Mouse (Mus musculus): Measurements from ENCODE around the gene Gab2. TPM values are rescaled to one million over a fixed set of nuclear protein-coding genes. Genes with fewer than 3 reads are reported as not detected.

Gene Gab2
- total RNA-seq, 1 experiment from 2014 or later, result 41.9 TPM

GRCm38 (mm10) chr7:97094241-97094640 is 12.9 kb downstream of the Gab2 start:
- ATAC-seq (replicated peaks; ENCODE audit: insufficient number of reproducible peaks, low FRiP score, low TSS enrichment, poor library complexity, severe bottlenecking), result 0 out of 2 replicates have a peak, but pooled peaks have one; percentile 43

- ATAC-seq (replicated peaks; ENCODE audit: insufficient number of reproducible peaks, low FRiP score, low TSS enrichment, poor library complexity, severe bottlenecking), result 0 out of 2 replicates have a peak, but pooled peaks have one; percentile 35
Observed at GRCm38 (mm10) chr7:97108119-97108518, 26.7 kb downstream of the Gab2 start.

- no peak for ATAC-seq (replicated peaks; ENCODE audit: insufficient number of reproducible peaks, low FRiP score, low TSS enrichment, poor library complexity, severe bottlenecking)
Observed at GRCm38 (mm10) chr7:97128949-97129348, 47.6 kb downstream of the Gab2 start.

GRCm38 (mm10) chr7:97136453-97136852 is 55.1 kb downstream of the Gab2 start:
- ATAC-seq (replicated peaks; ENCODE audit: insufficient number of reproducible peaks, low FRiP score, low TSS enrichment, poor library complexity, severe bottlenecking), result peak; percentile 94

GRCm38 (mm10) chr7:97151082-97151813 is 69.9 kb downstream of the Gab2 start:
- ATAC-seq (replicated peaks; ENCODE audit: insufficient number of reproducible peaks, low FRiP score, low TSS enrichment, poor library complexity, severe bottlenecking), result no peak

GRCm38 (mm10) chr7:97154756-97155487 is 73.5 kb downstream of the Gab2 start:
- 0 out of 2 replicates have a peak, but pooled peaks have one; percentile 47 for ATAC-seq (replicated peaks; ENCODE audit: insufficient number of reproducible peaks, low FRiP score, low TSS enrichment, poor library complexity, severe bottlenecking)

GRCm38 (mm10) chr7:97164261-97164660 is 82.9 kb downstream of the Gab2 start:
- peak; percentile 68 for ATAC-seq (replicated peaks; ENCODE audit: insufficient number of reproducible peaks, low FRiP score, low TSS enrichment, poor library complexity, severe bottlenecking)

- ATAC-seq (replicated peaks; ENCODE audit: insufficient number of reproducible peaks, low FRiP score, low TSS enrichment, poor library complexity, severe bottlenecking), result no peak
Observed at GRCm38 (mm10) chr7:97171089-97171488, 89.7 kb downstream of the Gab2 start.

- ATAC-seq (replicated peaks; ENCODE audit: insufficient number of reproducible peaks, low FRiP score, low TSS enrichment, poor library complexity, severe bottlenecking), result peak; percentile 63
Observed at GRCm38 (mm10) chr7:97171719-97172118, 90.3 kb downstream of the Gab2 start.

- peak; percentile 40; the same call in 1 of the 2 replicates for ATAC-seq (replicated peaks; ENCODE audit: insufficient number of reproducible peaks, low FRiP score, low TSS enrichment, poor library complexity, severe bottlenecking)
Observed at GRCm38 (mm10) chr7:97172126-97172525, 90.7 kb downstream of the Gab2 start.

- no peak for ATAC-seq (replicated peaks; ENCODE audit: insufficient number of reproducible peaks, low FRiP score, low TSS enrichment, poor library complexity, severe bottlenecking)
Observed at GRCm38 (mm10) chr7:97181931-97182330, 100.5 kb downstream of the Gab2 start.

- no peak for ATAC-seq (replicated peaks; ENCODE audit: insufficient number of reproducible peaks, low FRiP score, low TSS enrichment, poor library complexity, severe bottlenecking)
Observed at GRCm38 (mm10) chr7:97183426-97183825, 102.0 kb downstream of the Gab2 start.

- no peak for ATAC-seq (replicated peaks; ENCODE audit: insufficient number of reproducible peaks, low FRiP score, low TSS enrichment, poor library complexity, severe bottlenecking)
Observed at GRCm38 (mm10) chr7:97184005-97184404, 102.6 kb downstream of the Gab2 start.

- ATAC-seq (replicated peaks; ENCODE audit: insufficient number of reproducible peaks, low FRiP score, low TSS enrichment, poor library complexity, severe bottlenecking), result no peak
Observed at GRCm38 (mm10) chr7:97187387-97188081, 106.1 kb downstream of the Gab2 start.

- no peak for ATAC-seq (replicated peaks; ENCODE audit: insufficient number of reproducible peaks, low FRiP score, low TSS enrichment, poor library complexity, severe bottlenecking)
Observed at GRCm38 (mm10) chr7:97189116-97189515, 107.7 kb downstream of the Gab2 start.

GRCm38 (mm10) chr7:97203907-97204306 is 122.5 kb downstream of the Gab2 start:
- ATAC-seq (replicated peaks; ENCODE audit: insufficient number of reproducible peaks, low FRiP score, low TSS enrichment, poor library complexity, severe bottlenecking), result no peak

GRCm38 (mm10) chr7:97208811-97209549 is 127.6 kb downstream of the Gab2 start:
- no peak for ATAC-seq (replicated peaks; ENCODE audit: insufficient number of reproducible peaks, low FRiP score, low TSS enrichment, poor library complexity, severe bottlenecking)

GRCm38 (mm10) chr7:97210064-97210685 is 128.8 kb downstream of the Gab2 start:
- ATAC-seq (replicated peaks; ENCODE audit: insufficient number of reproducible peaks, low FRiP score, low TSS enrichment, poor library complexity, severe bottlenecking), result no peak
